Mouse (Mus musculus) cortical plate, adult 2 months (tissue): ENCODE data around the gene Nrl.

Source experiments
- CTCF ChIP-seq: fragments of 200-500 bp; IDR thresholded peaks from 2 replicates; pipeline ENCODE4 v1.5.1; 2011; ENCODE audit warnings: mild to moderate bottlenecking, control low read depth, low read length; ENCODE audit not compliant: insufficient read depth; ENCODE audit errors: extremely low read depth
- POLR2A ChIP-seq: fragments of 200-500 bp; IDR thresholded peaks from 2 replicates; pipeline ENCODE4 v1.6.1; 2011; ENCODE audit warnings: mild to moderate bottlenecking, low read length, control low read depth; ENCODE audit not compliant: insufficient read depth; ENCODE audit errors: extremely low read depth

DNA sequence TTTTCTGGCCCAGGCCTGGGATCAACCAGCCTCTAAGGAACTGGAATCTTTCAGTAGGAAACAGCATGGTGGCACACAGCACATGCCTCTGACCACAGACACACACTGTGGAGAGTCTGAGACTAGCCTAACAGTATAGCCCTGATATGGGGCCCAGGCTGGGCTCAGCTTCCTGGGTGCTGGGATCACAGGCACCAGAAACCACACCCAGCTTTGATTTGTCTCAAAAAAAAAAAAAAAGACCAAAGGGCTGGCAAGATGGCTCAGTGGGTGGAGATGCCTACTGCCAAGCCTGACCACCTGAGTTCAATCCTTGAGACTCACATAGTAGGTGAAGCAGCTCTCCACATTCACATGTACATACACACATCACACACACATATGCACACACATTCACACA is 29.9 kb upstream of the Nrl start:
- TF ChIP-seq CTCF (no peak), POLR2A (no peak)
